Mouse (Mus musculus): ENCODE measurements around the gene Itch.

DNA sequence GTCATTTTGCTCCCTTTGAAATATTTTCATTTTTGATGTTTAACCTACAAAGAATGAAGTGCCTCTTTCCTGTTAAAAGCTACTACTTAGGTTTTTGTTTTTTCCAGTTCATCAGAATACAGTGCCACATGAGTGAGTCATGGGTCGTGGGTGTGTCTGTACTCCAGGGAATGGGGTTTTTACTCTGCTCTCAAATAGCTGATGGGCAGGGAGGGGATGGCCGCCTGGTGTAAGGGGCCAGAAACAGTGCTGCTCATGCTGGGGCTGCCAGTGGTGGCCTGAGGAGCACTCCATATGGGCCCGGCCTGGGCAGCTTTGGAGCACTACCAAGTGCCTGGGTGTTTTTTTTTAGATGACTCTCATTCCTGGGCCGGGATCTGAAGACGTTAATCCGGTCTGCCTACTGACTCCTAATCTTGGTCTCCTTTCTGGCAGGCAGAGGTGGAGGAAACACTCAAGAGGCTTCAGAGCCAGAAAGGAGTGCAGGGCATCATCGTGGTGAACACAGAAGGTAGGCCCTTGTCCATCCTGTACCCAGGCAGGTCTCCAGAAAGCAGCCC, 109.1 kb downstream of the Itch start:
- TF ChIP-seq EP300 (IDR thresholded peaks at IDR 0.05; ENCODE audit: low read depth) (no peak), CTCF (IDR thresholded peaks at IDR 0.05; ENCODE audit: low read depth) (no peak)

Data from liver, embryonic 14.5 days (tissue).